Mouse (Mus musculus) liver, embryonic 14.5 days (tissue): Measurements from ENCODE around the gene Glb1l2.

Experiments used
- CTCF ChIP-seq: IDR thresholded peaks from 2 replicates; pipeline ENCODE4 v1.5.1; 2016; ENCODE audit warnings: antibody characterized with exemption, low read depth, control low read depth
- EP300 ChIP-seq: IDR thresholded peaks from 2 replicates; pipeline ENCODE4 v1.6.1; 2016; ENCODE audit warnings: antibody characterized with exemption, low read depth

DNA sequence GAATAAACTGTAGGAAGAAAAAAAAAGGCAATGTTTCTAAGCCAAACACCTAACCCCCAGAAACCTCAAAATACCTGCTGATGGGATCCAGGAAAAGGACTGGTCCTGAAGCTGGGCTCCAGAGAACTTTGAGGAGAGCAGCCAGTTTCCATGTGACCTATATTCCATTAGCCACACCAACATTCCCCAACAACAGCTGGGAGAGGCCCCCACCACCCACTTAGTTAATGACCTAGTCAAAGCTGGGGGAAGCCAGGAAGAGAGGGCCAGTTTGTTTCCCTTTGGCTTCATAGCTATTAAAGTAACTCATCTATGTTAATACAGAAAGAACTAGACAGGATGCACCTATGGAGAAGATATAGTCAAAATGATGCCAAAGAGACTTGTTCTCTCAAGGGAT lies 1.9 kb downstream of the Glb1l2 start:
- TF ChIP-seq CTCF (no peak), EP300 (no peak)
